Mouse (Mus musculus): ENCODE data around the gene Mdh2.

Mdh2 gene

DNA sequence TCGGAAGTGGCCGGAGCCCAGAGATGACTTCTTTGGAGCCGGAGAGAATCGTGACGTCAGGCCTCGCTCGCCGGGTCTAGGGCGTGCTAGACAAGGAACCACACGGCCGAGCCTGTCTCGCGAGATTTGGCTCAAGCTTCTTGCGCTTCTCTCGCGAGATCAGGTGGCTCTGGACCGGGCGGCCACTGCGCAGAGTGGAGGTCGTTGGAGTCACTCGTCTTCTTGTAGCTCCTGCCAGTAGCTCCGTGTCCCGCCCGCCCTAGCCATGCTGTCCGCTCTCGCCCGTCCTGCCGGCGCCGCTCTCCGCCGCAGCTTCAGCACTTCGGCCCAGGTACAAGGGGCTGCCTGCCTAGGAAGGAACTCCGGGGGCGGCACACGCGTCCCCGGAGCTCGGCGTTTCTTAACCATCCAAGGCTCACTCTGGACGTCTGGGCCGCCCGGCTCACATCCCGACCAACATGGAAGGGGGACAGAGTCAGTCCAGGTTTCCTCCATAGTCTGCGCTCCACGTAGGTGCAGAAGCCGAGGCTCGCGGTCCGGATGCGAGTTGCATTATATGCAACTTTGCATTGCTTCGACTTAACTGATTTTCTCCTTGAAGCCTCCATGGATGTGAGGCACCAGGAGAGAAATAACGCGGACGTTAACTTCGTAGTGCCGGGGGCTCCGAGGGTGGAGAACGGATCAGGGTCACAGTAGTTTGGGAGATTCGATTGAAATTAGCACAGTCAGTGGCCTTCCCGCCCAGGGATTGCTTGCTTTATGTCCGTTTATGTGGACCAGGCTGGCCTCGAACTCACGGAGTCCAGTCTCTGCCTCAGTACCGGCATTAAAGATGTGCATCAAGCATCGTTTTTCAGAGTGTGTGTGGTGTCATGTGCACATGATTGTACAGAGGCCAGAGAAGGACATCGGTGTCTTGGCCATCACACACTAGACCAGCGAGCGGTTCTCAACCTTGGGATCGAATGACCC lies at the start of gene Mdh2:
Mdh2 (plus strand) TSS at position 10 of the 975 bp plus-strand sequence.
- peak; percentile 100 for DNase-seq

- DNase-seq = no peak
These were observed 48.9 kb upstream of the Mdh2 start for GRCm38 (mm10) chr5:135729351-135729750.

- no peak for DNase-seq
These were observed 48.0 kb upstream of the Mdh2 start for GRCm38 (mm10) chr5:135730278-135730677.

DNA sequence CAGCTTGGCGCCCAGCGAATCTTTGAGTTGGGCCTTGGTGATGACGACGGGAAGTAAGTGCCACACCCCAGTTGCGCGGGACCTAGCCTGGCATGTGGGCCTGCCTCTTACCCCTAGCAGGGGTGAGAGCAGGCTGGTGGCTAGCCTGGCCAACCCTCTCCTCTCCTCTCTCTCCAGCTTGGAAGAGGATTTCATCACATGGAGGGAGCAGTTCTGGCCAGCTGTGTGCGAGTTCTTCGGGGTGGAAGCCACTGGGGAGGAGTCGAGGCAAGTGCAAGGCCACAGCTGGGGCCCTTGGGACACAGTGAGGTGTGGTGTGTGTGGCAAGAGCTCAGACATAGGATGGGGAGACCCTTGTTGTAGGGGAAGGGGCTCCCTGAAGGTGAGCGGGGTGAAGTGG lies 47.4 kb upstream of the Mdh2 start:
- no peak for DNase-seq

DNA sequence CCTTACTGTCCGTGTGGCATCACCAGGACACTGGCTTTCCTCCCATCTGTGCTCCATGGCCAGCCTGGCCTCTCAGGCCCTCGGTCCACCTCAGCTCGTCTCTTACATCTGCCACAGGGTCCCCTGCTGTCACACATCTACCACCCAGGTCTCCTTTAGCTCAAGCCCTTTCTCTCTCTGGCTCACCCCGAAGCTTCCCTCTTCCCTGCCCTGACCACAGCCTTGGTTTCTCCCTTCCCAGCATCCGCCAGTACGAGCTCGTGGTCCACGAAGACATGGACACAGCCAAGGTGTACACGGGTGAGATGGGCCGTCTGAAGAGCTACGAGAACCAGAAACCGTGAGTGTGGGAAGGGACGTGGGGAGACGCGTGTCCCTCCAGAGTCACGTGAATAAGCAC lies 47.0 kb upstream of the Mdh2 start:
- DNase-seq = no peak

- DNase-seq = no peak
These were observed 45.2 kb upstream of the Mdh2 start for GRCm38 (mm10) chr5:135733071-135733470.

GRCm38 (mm10) chr5:135734057-135734680 lies 44.1 kb upstream of the Mdh2 start:
- DNase-seq = no peak

DNA sequence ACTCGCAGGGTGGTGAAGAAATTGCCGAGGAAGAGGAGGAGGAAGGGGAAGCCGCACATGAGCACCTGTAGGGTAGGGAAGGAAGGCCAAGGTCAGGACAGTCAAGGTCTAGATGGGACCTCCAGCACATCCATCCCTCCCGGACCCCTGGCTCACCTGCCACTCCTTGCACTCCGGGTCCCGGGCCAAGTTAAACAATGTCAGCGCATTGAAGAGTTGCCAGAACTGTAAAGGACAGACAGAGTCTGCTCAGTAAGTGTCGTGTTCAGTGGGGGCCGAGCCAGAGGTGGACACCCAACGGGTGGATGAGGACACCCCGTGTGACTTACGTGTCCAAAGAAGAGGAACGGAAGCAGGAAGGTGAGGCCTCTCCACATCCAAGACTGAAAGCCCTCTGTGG lies 42.5 kb upstream of the Mdh2 start:
- no peak for DNase-seq

DNA sequence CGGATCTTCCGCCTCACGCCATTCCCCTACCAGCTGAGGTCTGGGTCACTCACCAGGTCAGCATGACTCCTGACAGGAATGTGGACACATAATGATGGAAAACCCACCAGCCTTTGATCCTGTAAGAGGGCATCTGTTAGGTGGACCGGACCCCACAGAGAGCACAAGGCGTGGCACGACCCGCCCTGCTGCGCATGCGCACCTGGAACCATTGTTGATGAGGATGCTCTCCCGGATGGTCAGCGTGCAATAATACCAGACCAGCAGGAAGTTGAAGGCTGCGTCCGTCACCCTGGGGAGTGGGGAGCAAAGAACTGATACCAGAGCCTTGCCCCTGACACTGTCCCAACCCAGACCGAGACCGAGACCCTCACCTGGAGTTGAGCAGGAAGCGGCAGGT lies 41.7 kb upstream of the Mdh2 start:
- no peak for DNase-seq

- no peak for DNase-seq
These were observed 41.1 kb upstream of the Mdh2 start for GRCm38 (mm10) chr5:135737154-135737553.

DNA sequence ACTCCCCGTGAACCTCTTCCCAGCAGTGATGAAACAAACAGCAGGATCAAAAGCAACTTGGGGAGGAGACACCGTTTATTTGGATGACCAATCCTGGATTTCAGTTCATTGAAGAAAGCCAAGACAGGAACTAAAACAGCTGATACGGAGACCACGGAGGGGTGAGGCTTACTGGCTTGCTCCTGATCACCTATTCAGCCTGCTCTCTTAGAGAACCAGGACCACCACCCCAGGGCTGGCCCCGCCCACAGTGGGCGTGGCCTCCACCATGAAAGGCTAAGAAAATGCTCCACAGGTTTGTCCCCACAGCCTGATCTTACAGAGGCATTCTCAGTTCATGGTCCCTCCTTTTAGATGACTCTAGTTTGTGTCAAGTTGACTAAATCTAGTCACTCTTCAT lies 40.0 kb upstream of the Mdh2 start:
- no peak for DNase-seq

DNA sequence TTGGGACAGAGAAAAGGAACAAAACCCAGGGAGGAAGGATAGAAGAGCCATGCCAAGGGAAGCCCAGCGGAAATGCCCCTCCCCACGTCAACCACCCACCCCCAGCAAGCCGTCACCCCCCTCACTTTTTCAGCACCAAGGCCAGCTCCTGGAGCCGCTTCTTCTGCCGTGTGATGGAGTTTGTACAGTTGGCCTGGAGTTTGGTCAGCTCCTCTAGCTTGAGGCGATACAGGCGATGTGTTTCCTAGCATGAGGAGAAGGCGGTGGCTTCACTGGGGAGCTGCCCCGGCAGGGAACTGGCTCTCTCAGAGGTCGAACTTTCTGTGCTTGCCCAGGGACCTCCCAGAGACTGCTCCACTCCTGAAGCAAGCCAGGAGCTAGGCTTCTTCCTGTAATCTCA lies 36.1 kb upstream of the Mdh2 start:
- DNase-seq = no peak

GRCm38 (mm10) chr5:135742941-135743740 lies 35.1 kb upstream of the Mdh2 start:
- no peak for DNase-seq

DNA sequence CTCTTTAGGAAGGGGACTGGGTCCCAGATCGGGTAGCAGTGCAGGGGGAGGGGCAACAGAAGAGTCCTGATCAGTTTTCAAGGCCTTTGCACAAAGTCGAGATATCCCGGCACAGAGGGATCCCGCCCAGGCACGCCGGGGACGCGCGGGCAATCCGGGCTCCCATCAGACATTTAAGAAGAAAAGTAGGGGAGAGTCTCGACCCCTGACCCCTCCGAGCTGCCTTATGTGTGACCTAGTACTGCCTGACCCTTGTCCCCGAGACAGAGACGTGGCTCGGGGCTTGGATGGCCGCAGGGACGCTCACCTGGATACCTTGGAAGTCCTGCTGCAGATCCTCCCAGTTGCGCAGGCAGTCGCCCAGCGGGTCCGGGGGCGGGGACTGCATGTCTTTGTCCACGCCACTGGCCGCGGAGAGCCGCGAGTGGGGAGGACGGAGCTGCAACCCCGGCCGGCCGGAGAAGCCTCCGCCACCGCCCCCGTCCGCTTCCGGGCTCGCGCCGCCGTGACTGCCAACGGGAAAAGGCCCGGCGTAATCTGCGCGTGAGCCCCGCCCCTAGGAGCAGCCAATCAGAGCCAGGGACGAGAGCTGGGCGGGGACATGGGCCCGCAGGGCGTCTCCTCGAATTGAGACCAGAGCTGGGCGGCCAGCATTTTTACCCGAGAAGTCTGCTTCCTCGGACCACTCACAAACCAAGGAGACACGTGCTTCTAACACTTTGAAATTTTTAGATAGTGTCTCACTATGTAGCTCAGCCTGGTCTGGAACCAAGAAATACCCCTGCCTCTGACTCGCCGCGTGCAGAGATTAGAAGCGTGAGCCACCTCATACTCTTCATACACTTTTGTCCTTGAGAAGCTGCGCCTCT lies 34.3 kb upstream of the Mdh2 start, which contains the start of gene Tmem120a:
Tmem120a (minus strand) TSS at position 708 of the 869 bp plus-strand sequence.
- DNase-seq = peak; percentile 95

- DNase-seq = no peak
These were observed 33.5 kb upstream of the Mdh2 start for GRCm38 (mm10) chr5:135744742-135745141.

DNA sequence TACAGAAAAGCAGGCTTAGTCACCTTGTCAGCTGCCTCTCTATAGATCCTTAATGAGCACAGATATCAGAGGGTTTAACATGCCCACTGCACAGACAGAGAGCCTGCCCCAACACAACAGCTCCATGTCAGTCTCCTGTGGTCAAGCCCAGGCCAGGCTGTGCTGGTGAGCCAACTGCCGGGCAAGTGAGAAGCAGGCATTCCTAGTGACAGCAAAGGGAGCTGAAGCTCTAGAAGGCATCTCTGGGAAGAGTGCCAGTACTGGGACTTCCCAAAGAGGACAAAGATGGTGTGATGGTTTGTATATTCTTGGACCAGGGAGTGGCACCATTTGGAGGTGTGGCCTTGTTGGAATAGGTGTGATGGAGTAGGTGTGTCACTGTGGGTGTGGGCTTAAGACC lies 27.2 kb upstream of the Mdh2 start:
- DNase-seq = no peak

GRCm38 (mm10) chr5:135751595-135751994 lies 26.7 kb upstream of the Mdh2 start:
- DNase-seq = no peak

DNA sequence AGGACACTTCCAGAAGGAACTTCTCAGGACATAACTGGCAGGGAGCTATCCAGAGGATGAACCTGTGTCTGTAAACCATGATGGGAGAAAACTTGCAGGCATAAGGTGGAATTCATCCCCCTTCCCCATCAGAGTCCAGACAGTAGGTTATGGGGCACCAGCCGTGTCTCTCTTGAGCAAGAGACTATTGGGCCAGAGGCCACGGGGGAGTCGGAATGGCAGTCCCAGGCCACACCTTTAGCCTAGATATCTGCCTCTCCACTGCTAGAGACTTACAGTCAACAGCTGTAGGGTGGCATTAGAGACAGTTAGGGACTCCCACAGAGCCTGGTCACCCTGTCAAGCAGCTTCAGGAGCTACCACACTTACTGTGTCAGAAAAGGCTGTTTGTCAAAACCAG lies 16.4 kb upstream of the Mdh2 start:
- DNase-seq = no peak

DNA sequence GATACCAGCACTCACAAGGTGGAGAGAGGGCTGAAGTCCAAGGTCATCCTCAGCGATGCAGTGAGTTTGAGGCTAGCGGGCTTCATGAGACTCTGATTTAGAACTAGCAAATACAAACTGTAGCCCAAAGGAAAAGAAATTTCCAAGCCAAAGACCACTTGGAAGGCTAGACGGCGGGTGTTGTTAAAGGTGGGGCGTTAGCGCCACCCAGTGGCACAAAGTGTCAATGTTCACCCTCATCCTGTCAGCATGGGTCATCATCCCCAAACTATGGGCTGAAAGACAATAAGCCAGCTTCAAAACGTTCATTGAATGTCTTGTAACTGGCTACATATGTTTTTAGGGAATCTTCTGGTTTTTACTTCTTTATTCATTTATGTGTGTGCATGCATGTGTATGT lies 14.8 kb upstream of the Mdh2 start:
- DNase-seq = peak; percentile 69

DNA sequence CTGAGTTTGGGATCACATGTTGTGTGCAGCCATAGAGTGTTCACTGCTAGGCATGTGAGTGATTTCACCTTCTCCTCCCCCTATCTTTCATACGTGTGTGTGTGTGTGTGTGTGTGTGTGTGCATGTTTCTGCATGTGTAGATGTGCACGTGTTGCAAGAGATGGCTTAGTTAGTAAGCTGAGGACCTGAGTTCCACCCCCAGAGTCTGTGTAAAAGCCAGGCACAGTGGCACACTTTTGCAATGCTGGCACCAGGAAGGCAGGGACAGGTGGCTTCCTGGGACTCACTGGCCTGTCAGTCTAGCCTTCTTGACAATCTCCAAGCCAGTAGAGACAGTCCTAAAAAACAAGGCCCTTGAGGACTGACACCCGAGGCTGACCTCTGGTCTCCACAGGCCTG lies 13.3 kb upstream of the Mdh2 start:
- no peak for DNase-seq

GRCm38 (mm10) chr5:135772519-135772918 lies 5.8 kb upstream of the Mdh2 start:
- DNase-seq = no peak

GRCm38 (mm10) chr5:135776546-135776945 lies 1.7 kb upstream of the Mdh2 start:
- DNase-seq = no peak

All from liver (tissue).